Mouse (Mus musculus) intestine, postnatal 0 days (tissue): ENCODE results near the gene Tnfrsf23. TPM values are rescaled to one million over a fixed set of nuclear protein-coding genes. Genes with fewer than 3 reads are reported as not detected.
"Not testable (repeated sequence)": the region's sequence is repeated elsewhere in the genome, so short reads cannot be mapped to it uniquely, and the experiment has no call there.

ENCODE experiments used
- ATAC-seq: fragments of 200-750 bp; cut with Nextera tagmentation; 2 replicates; pipeline ENCODE4 v1.8.0; 2017; ENCODE audit warnings: mild to moderate bottlenecking, moderate TSS enrichment, moderate library complexity
- H3K27ac ChIP-seq: fragments of 300-500 bp; sonication (generic); 2 replicates; pipeline ENCODE4 v1.5.1; 2014; ENCODE audit warnings: mild to moderate bottlenecking, low read depth, low read length, moderate library complexity
- H3K27me3 ChIP-seq: fragments of 300-500 bp; sonication (generic); replicated peaks from 2 replicates; pipeline ENCODE4 v1.6.1; 2014; ENCODE audit warnings: low read length, mixed read lengths; ENCODE audit not compliant: control insufficient read depth, insufficient read depth
- H3K36me3 ChIP-seq: fragments of 300-500 bp; sonication (generic); 2 replicates; pipeline ENCODE4 v1.6.1; 2014; ENCODE audit warnings: mild to moderate bottlenecking, moderate library complexity; ENCODE audit not compliant: control insufficient read depth, insufficient read depth
- H3K4me1 ChIP-seq: fragments of 300-500 bp; sonication (generic); replicated peaks from 2 replicates; pipeline ENCODE4 v1.6.1; 2014; ENCODE audit warnings: antibody characterized with exemption, low read length, mixed read lengths; ENCODE audit not compliant: control insufficient read depth, insufficient read depth
- H3K4me2 ChIP-seq: fragments of 300-500 bp; sonication (generic); replicated peaks from 2 replicates; pipeline ENCODE4 v1.6.1; 2014; ENCODE audit warnings: low read depth, mild to moderate bottlenecking, moderate library complexity
- H3K4me3 ChIP-seq: fragments of 300-500 bp; sonication (generic); 2 replicates; pipeline ENCODE4 v1.5.1; 2014; ENCODE audit warnings: low read depth, low read length
- H3K9ac ChIP-seq: fragments of 300-500 bp; sonication (generic); 2 replicates; pipeline ENCODE4 v1.6.1; 2014; ENCODE audit warnings: mild to moderate bottlenecking, low read depth, low read length
- H3K9me3 ChIP-seq: fragments of 300-500 bp; sonication (generic); 2 replicates; pipeline ENCODE4 v1.6.1; 2016; ENCODE audit warnings: mixed run types; ENCODE audit not compliant: control insufficient read depth
- CTCF ChIP-seq: sonication (generic); IDR thresholded peaks from 2 replicates; pipeline ENCODE4 v1.5.1; 2016; ENCODE audit warnings: low read depth, mild to moderate bottlenecking, control low read depth, antibody characterized with exemption, moderate library complexity
- WGBS: fragments of 180-500 bp; shearing (Covaris S2); extraction: QIAGEN DNeasy Blood & Tissue Kit; methylation state at CpG from one replicate; pipeline ENCODE4 v1.1.7; 2014; 5-methylcytosine and 5-hydroxymethylcytosine counted together
- polyA plus RNA-seq: library from polyadenylated mRNA; unstranded; fragments of >200 nt; fragmentation: Nextera tagmentation; extraction: Ambion mirVana; gene quantifications from 2 replicates; pipeline ENCODE4 v1.2.1, GENCODE M21; 2015

The Tnfrsf23 gene
- polyA plus RNA-seq, 1 experiment from 2014 or later: 6.3 TPM

GRCm38 (mm10) chr7:143689946-143690345 is 4.3 kb upstream of the Tnfrsf23 start:
- Histone ChIP-seq H3K4me3 (no peak overlapping the region), H3K4me2 (no peak overlapping the region), H3K27me3 (no peaks in the 10 kb centered on the region), H3K9ac (no peak overlapping the region), H3K4me1 (no peaks in the 10 kb centered on the region), H3K9me3 (no peaks in the 10 kb centered on the region), H3K27ac (no peak overlapping the region), H3K36me3 (peaks cover 60% of the 10 kb centered on the region)
- ATAC-seq: no peak
- WGBS: 64% methylated on average over 4 of the region's 4 CpGs
- TF ChIP-seq CTCF: no peak

DNA sequence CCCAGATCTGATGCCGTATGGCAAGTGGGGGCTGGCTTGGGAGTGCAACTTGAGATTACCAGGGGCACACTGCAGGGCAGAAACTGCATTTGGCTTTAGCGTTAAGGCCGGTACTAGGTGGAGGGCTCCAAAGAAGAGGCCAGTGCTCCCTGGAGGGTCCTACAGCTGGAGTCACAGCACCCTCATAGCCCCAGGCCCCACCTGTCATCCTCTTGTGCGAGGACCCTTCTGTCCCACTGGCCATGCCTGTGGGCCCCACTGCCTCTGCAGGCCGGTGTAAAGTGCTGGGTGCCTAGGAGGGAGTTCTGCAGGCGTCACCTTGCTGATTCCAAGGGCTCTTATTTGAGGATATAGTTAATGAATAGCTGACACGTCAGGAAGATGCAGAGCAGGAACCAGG is 3.8 kb upstream of the Tnfrsf23 start:
- no peaks in the 10 kb centered on the region for H3K4me1 ChIP-seq
- no peak overlapping the region for H3K4me3 ChIP-seq
- WGBS: 65% methylated on average over 7 of the region's 7 CpGs
- H3K27ac ChIP-seq: no peak overlapping the region
- no peaks in the 10 kb centered on the region for H3K9me3 ChIP-seq
- peaks cover 55% of the 10 kb centered on the region for H3K36me3 ChIP-seq
- ATAC-seq: no peak
- no peak for TF ChIP-seq CTCF
- H3K27me3 ChIP-seq: no peaks in the 10 kb centered on the region
- no peak overlapping the region for H3K4me2 ChIP-seq
- no peak overlapping the region for H3K9ac ChIP-seq

- H3K4me2 ChIP-seq, H3K9me3 ChIP-seq, H3K4me3 ChIP-seq, H3K4me1 ChIP-seq, H3K27ac ChIP-seq, H3K9ac ChIP-seq, H3K27me3 ChIP-seq, ATAC-seq: not testable (repeated sequence)
- H3K36me3 ChIP-seq: peaks cover 31% of the 10 kb centered on the region; the same call in 1 of the 2 replicates
- whole genome bisulfite sequencing: 87% methylated on average over 3 of the region's 3 CpGs
Observed at GRCm38 (mm10) chr7:143686676-143687075, 1.0 kb upstream of the Tnfrsf23 start.

GRCm38 (mm10) chr7:143686191-143686590 is 519 bp upstream of the Tnfrsf23 start:
- peaks cover 27% of the 10 kb centered on the region; the same call in 1 of the 2 replicates for H3K36me3 ChIP-seq
- ATAC-seq, H3K27me3 ChIP-seq, H3K4me2 ChIP-seq, H3K9me3 ChIP-seq, H3K9ac ChIP-seq, H3K4me3 ChIP-seq, H3K27ac ChIP-seq, H3K4me1 ChIP-seq: not testable (repeated sequence)
- 57% methylated on average over 4 of the region's 4 CpGs for WGBS

- H3K27ac ChIP-seq, ATAC-seq, H3K4me3 ChIP-seq, H3K9ac ChIP-seq, H3K4me1 ChIP-seq, H3K9me3 ChIP-seq, H3K4me2 ChIP-seq, H3K27me3 ChIP-seq: not testable (repeated sequence)
- WGBS: 86% methylated on average over 1 of the region's 2 CpGs
- H3K36me3 ChIP-seq: peaks cover 14% of the 10 kb centered on the region; the same call in 1 of the 2 replicates
Observed at GRCm38 (mm10) chr7:143684569-143684968, 1.1 kb downstream of the Tnfrsf23 start.

- Histone ChIP-seq H3K9me3 (no peaks in the 10 kb centered on the region), H3K27me3 (no peaks in the 10 kb centered on the region), H3K4me3 (no peak overlapping the region), H3K27ac (no peak overlapping the region), H3K9ac (no peak overlapping the region), H3K36me3 (no peaks in the 10 kb centered on the region), H3K4me2 (no peak overlapping the region), H3K4me1 (no peaks in the 10 kb centered on the region)
- 94% methylated on average over 1 of the region's 1 CpGs for WGBS
- TF ChIP-seq CTCF: no peak
- ATAC-seq: no peak
Observed at GRCm38 (mm10) chr7:143681566-143681965, 4.1 kb downstream of the Tnfrsf23 start.

GRCm38 (mm10) chr7:143680836-143681235 is 4.8 kb downstream of the Tnfrsf23 start:
- not testable (repeated sequence) for H3K36me3 ChIP-seq, H3K9ac ChIP-seq, H3K9me3 ChIP-seq, H3K4me2 ChIP-seq, H3K4me3 ChIP-seq, H3K27ac ChIP-seq, ATAC-seq, H3K4me1 ChIP-seq, H3K27me3 ChIP-seq
- 65% methylated on average over 2 of the region's 2 CpGs for WGBS

- peak; percentile 63 for ATAC-seq
- WGBS: 82% methylated on average over 2 of the region's 2 CpGs
- H3K27ac ChIP-seq, H3K4me2 ChIP-seq, H3K27me3 ChIP-seq, H3K9me3 ChIP-seq, H3K4me3 ChIP-seq, H3K9ac ChIP-seq, H3K36me3 ChIP-seq, H3K4me1 ChIP-seq: not testable (repeated sequence)
Observed at GRCm38 (mm10) chr7:143679650-143680049, 6.0 kb downstream of the Tnfrsf23 start.
